Mouse (Mus musculus) midbrain, embryonic 11.5 days (tissue): ENCODE data around the gene Nupl2. TPM values are rescaled to one million over a fixed set of nuclear protein-coding genes. Genes with fewer than 3 reads are reported as not detected.

Experiments used
- ATAC-seq: fragments of 200-750 bp; cut with Nextera tagmentation; 2 replicates; pipeline ENCODE4 v1.8.0; 2017; ENCODE audit warnings: moderate TSS enrichment, moderate library complexity; ENCODE audit not compliant: low FRiP score
- DNase-seq: peaks from one replicate; pipeline ENCODE4 v3.0.0; 2015; ENCODE audit warnings: low spot score; ENCODE audit errors: missing footprints
- H3K27ac ChIP-seq: fragments of 300-500 bp; sonication (generic); 2 replicates; pipeline ENCODE4 v1.5.1; 2014; ENCODE audit warnings: low read depth, low read length
- H3K27me3 ChIP-seq: fragments of 300-500 bp; sonication (generic); 2 replicates; pipeline ENCODE4 v1.6.1; 2014; ENCODE audit warnings: mild to moderate bottlenecking, low read length, moderate library complexity, mixed read lengths; ENCODE audit not compliant: control insufficient read depth, insufficient read depth
- H3K36me3 ChIP-seq: fragments of 300-500 bp; sonication (generic); 2 replicates; pipeline ENCODE4 v1.6.1; 2014; ENCODE audit warnings: mild to moderate bottlenecking, low read length, moderate library complexity, mixed read lengths; ENCODE audit not compliant: control insufficient read depth, insufficient read depth
- H3K4me1 ChIP-seq: fragments of 300-500 bp; sonication (generic); 2 replicates; pipeline ENCODE4 v1.6.1; 2014; ENCODE audit warnings: low read length; ENCODE audit not compliant: control insufficient read depth, insufficient read depth
- H3K4me2 ChIP-seq: fragments of 300-500 bp; sonication (generic); 2 replicates; pipeline ENCODE4 v1.6.1; 2014; ENCODE audit warnings: mild to moderate bottlenecking, moderate library complexity
- H3K4me3 ChIP-seq: fragments of 300-500 bp; sonication (generic); 2 replicates; pipeline ENCODE4 v1.5.1; 2014; ENCODE audit warnings: low read depth, low read length
- H3K9ac ChIP-seq: fragments of 300-500 bp; sonication (generic); 2 replicates; pipeline ENCODE4 v1.6.1; 2014; ENCODE audit warnings: low read length
- H3K9me3 ChIP-seq: fragments of 300-500 bp; sonication (generic); 2 replicates; pipeline ENCODE4 v1.6.1; 2016; ENCODE audit warnings: low read length; ENCODE audit not compliant: control insufficient read depth
- WGBS: fragments of 180-500 bp; shearing (Covaris S2); extraction: QIAGEN DNeasy Blood & Tissue Kit; methylation state at CpG from one replicate; pipeline ENCODE4 v1.1.7; 2014; 5-methylcytosine and 5-hydroxymethylcytosine counted together
- polyA plus RNA-seq: library from polyadenylated mRNA; unstranded; fragments of >200 nt; fragmentation: Nextera tagmentation; extraction: Ambion mirVana; gene quantifications from 2 replicates; pipeline ENCODE4 v1.2.1, GENCODE M21; 2014

Gene Nupl2
- polyA plus RNA-seq, 1 experiment from 2014 or later: 20.6 TPM

DNA sequence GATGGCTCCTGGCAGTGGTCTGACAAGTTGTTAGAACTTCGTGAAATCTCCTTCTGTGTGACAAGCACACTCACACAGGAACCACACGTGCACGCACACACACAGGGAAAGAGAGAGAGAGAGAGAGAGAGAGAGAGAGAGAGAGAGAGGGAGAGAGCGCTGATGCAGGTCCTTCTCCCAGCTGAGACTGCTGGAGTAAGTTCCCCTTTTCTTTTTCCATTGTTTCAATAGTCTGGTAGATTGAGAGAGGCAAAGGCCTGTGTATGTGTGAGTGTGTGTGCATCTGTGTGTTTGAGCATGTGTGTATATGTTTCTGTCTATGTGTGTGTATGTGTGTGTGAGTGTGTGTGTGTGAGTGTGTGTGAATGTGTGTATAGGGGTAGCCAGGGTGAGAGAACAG lies 36.2 kb downstream of the Nupl2 start:
- no peak overlapping the region for H3K9ac ChIP-seq
- H3K4me3 ChIP-seq: no peak overlapping the region
- no peaks in the 10 kb centered on the region for H3K27me3 ChIP-seq
- H3K4me1 ChIP-seq: no peaks in the 10 kb centered on the region
- H3K27ac ChIP-seq: no peak overlapping the region
- H3K36me3 ChIP-seq: no peaks in the 10 kb centered on the region
- no peak for ATAC-seq
- H3K4me2 ChIP-seq: no peak overlapping the region
- H3K9me3 ChIP-seq: no peaks in the 10 kb centered on the region
- DNase-seq: no peak
- 81% methylated on average over 4 of the region's 4 CpGs for WGBS

DNA sequence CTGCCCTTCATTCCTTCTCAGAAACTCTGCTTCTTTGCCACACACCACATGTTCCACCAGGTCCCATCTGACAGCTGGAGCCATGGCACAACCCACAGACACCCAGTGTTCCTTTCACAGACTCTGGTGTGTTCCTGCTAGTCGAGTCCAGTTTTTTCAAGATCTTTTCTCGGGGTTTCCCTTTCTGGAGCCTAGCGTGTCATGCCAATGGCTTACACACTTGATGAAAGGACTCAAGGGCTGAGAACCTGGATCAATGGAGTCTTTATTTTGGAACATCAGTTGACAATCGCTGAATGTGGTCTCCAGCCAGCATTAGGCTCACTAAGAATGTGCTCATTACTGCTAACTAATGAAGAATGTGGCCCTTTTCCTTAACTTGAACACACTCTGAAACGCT lies 37.7 kb downstream of the Nupl2 start:
- H3K27me3 ChIP-seq: no peaks in the 10 kb centered on the region
- no peaks in the 10 kb centered on the region for H3K4me1 ChIP-seq
- 80% methylated on average over 5 of the region's 5 CpGs for WGBS
- no peak overlapping the region for H3K27ac ChIP-seq
- H3K4me3 ChIP-seq: no peak overlapping the region
- H3K36me3 ChIP-seq: no peaks in the 10 kb centered on the region
- DNase-seq (no peak), ATAC-seq (no peak)
- H3K4me2 ChIP-seq: no peak overlapping the region
- no peaks in the 10 kb centered on the region for H3K9me3 ChIP-seq
- H3K9ac ChIP-seq: no peak overlapping the region

GRCm38 (mm10) chr5:24203266-24203665 lies 38.5 kb downstream of the Nupl2 start:
- Histone ChIP-seq H3K27ac (no peak overlapping the region), H3K4me2 (no peak overlapping the region), H3K4me3 (no peak overlapping the region), H3K9ac (no peak overlapping the region), H3K36me3 (no peaks in the 10 kb centered on the region), H3K27me3 (no peaks in the 10 kb centered on the region), H3K9me3 (no peaks in the 10 kb centered on the region), H3K4me1 (no peaks in the 10 kb centered on the region)
- DNase-seq (peak; percentile 73), ATAC-seq (no peak)
- 84% methylated on average over 5 of the region's 5 CpGs for WGBS

GRCm38 (mm10) chr5:24207965-24208364 lies 43.2 kb downstream of the Nupl2 start:
- no peak overlapping the region for H3K4me2 ChIP-seq
- H3K4me1 ChIP-seq: no peaks in the 10 kb centered on the region
- no peak overlapping the region for H3K4me3 ChIP-seq
- no peaks in the 10 kb centered on the region for H3K9me3 ChIP-seq
- ATAC-seq: no peak
- no peak overlapping the region for H3K9ac ChIP-seq
- DNase-seq: no peak
- WGBS: 80% methylated on average over 10 of the region's 10 CpGs
- H3K27me3 ChIP-seq: no peaks in the 10 kb centered on the region
- H3K36me3 ChIP-seq: no peaks in the 10 kb centered on the region
- H3K27ac ChIP-seq: no peak overlapping the region

DNA sequence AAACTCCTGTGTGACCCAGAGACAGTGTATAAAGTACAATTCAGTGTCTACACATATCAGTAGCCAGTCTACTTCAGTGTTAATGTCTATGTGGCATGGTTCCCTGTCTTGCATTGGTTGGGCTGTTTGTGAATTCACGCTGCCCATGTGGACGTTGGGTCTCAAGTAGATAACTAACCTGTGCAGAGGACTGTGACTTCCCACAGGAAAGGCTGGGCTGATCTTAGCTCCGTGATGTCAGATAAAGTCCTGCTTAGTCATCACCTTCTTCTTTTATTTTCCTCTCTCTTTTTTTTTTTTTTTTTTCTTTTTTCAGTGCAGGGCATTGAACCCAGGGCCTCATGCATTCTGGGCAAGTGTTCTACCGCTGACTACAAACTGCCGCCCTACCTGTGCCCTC lies 43.7 kb downstream of the Nupl2 start:
- 89% methylated on average over 5 of the region's 5 CpGs for WGBS

DNA sequence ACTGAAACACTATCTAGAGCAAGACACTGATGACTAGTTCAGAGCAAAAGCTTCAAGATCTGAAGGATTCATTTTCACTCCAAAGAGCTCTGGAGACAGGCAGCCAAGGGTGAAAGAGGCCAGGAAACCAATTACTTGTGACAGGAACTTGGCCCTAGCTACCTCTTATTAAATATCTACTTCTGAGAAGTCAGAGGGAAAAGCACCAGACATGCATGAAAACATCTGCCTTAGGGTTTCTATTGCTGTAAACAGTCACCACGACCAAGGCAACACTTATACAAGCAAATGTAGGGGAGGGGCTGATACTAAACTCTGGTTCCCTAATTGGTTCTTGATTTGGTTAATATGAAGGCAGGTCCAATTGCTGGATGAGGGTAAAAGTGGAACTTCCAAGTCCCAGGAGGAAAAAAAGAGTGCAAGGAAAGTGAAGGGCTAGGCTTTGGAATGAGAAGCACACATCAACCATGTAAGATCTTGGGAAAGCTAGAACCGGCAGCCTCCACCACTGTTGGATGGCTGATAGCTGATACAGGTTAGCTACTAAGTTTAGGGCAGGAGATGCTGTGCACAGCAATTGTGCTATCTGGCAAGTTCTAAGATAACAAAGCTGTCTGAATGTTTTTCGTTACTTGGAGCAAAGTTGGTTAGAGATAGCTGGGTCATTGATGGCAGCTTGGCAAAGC lies 49.2 kb downstream of the Nupl2 start:
- no peaks in the 10 kb centered on the region for H3K4me1 ChIP-seq
- H3K4me2 ChIP-seq: no peak overlapping the region
- no peaks in the 10 kb centered on the region; the same call in 1 of the 2 replicates for H3K27me3 ChIP-seq
- 76% methylated on average over 3 of the region's 3 CpGs for WGBS
- no peak overlapping the region for H3K27ac ChIP-seq
- H3K4me3 ChIP-seq: no peak overlapping the region
- ATAC-seq: no peak
- H3K9me3 ChIP-seq: no peaks in the 10 kb centered on the region
- DNase-seq: no peak
- H3K36me3 ChIP-seq: no peaks in the 10 kb centered on the region
- no peak overlapping the region for H3K9ac ChIP-seq

More for the DNA sequence above, 43.7 kb downstream of the Nupl2 start:
- Histone ChIP-seq H3K4me2 (no peak overlapping the region), H3K4me1 (no peaks in the 10 kb centered on the region), H3K27ac (no peak overlapping the region), H3K4me3 (no peak overlapping the region), H3K9me3 (no peaks in the 10 kb centered on the region), H3K9ac (no peak overlapping the region), H3K36me3 (no peaks in the 10 kb centered on the region), H3K27me3 (no peaks in the 10 kb centered on the region)
- DNase-seq (no peak), ATAC-seq (no peak)

DNA sequence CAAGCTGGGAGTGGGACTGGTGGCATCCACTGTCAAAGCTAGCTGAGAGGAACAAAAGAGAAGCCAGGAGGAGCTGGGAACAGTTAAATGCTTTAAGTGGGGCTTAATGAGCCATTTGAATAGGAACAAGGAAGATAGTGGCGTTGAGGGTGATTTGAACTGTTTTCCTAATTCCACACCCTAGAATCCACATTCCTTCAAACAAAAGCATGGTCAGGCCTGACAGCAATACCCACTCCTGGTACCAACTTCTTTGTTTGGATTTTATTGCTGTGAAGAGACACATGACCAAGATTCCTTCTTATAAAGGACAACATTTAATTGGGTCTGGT lies 49.8 kb downstream of the Nupl2 start:
- H3K27me3 ChIP-seq: no peaks in the 10 kb centered on the region; the same call in 1 of the 2 replicates
- 55% methylated on average over 1 of the region's 1 CpGs for WGBS
- no peak for DNase-seq
- ATAC-seq: no peak
- no peaks in the 10 kb centered on the region for H3K36me3 ChIP-seq
- H3K9ac ChIP-seq: no peak overlapping the region
- H3K4me1 ChIP-seq: no peaks in the 10 kb centered on the region
- H3K4me2 ChIP-seq: no peak overlapping the region
- H3K27ac ChIP-seq: no peak overlapping the region
- H3K9me3 ChIP-seq: no peaks in the 10 kb centered on the region
- H3K4me3 ChIP-seq: no peak overlapping the region

GRCm38 (mm10) chr5:24214900-24215299 lies 50.1 kb downstream of the Nupl2 start:
- WGBS: 100% methylated on average over 1 of the region's 1 CpGs
- no peaks in the 10 kb centered on the region for H3K4me1 ChIP-seq
- DNase-seq (no peak), ATAC-seq (no peak)
- no peaks in the 10 kb centered on the region for H3K36me3 ChIP-seq
- no peak overlapping the region for H3K9ac ChIP-seq
- H3K4me2 ChIP-seq: no peak overlapping the region
- no peak overlapping the region for H3K27ac ChIP-seq
- H3K27me3 ChIP-seq: no peaks in the 10 kb centered on the region; the same call in 1 of the 2 replicates
- H3K9me3 ChIP-seq: no peaks in the 10 kb centered on the region
- H3K4me3 ChIP-seq: no peak overlapping the region
